Mouse (Mus musculus) bone marrow, adult 2 months (tissue): ENCODE measurements at regions not wholly inside any gene's neighbourhood (a gene's known extent, or its start where the extent isn't known, plus 50 kb on each side); places are given as distances from the start of the nearest gene placed in this dataset.

ENCODE experiments used
- CTCF ChIP-seq: fragments of 200-500 bp; IDR thresholded peaks from 2 replicates; pipeline ENCODE4 v1.5.1; 2011; ENCODE audit warnings: low read length, control low read depth; ENCODE audit not compliant: control insufficient read depth, insufficient read depth
- POLR2A ChIP-seq: fragments of 200-500 bp; IDR thresholded peaks from 2 replicates; pipeline ENCODE4 v1.6.1; 2011; ENCODE audit warnings: low read depth, mild to moderate bottlenecking, control low read depth, low read length, borderline replicate concordance; ENCODE audit not compliant: control insufficient read depth

DNA sequence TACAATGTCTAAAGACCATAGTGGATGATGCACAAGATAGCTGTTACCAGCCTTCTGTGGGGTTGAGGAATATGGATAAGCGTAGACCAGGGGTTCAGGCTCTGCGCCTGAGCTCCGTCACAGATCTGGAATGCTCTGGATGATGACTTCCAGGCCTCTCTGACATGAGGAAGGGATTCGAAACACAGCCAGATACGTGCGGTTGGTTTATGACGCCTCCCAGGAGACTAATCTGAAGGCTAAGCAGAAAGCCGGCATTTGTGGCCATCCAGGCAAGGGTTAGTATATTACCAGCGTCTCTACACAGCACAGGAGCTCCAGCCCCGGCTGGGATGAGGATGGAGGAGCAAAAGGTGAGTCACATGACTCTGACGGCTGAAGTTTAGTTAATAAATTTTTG is 170.4 kb upstream of the Ppp2r3a start:
- TF ChIP-seq CTCF: no peak
- TF ChIP-seq POLR2A: no peak
